ENCODE assay signal across 12 mouse cellular contexts in genomic region chr7:29246619-29247313, GRCm38 (mm10). TPM values are rescaled to one million over a fixed set of nuclear protein-coding genes. Genes with fewer than 3 reads are reported as not detected.
A peak's percentile ranks its signal among the peaks of the same experiment; 100 is the strongest.
DNase-seq lines count a peak whose midpoint lies in the region; ATAC-seq and TF ChIP-seq lines count a peak whose summit lies in the region.
"Had no signal": no experiment of that assay in that cellular context is flagged by ENCODE, and none has a peak within 500 bp of the region (broad histone marks: within the 10 kb centered on the region; RNA-seq: fewer than 3 reads in every experiment).

No protein-coding gene starts in this region.

- intact Hi-C loops in heart, adult 2 months (cut with DNase I), result loop anchor here (1.0 to 5.0 kb wide), 2 partner anchors 36 to 51 kb away; partner anchors contain the start of gene Spint2

- no peak for DNase-seq in heart, adult 2 months
- no peak for DNase-seq in lung, postnatal 0 days (ENCODE audit: low spot score)
- no peak for DNase-seq in lung, postnatal 25 days (ENCODE audit: low spot score)
- no peak for DNase-seq in stomach, postnatal 0 days (ENCODE audit: low spot score)
- DNase-seq in layer of hippocampus, adult 11-12 months (ENCODE audit: low spot score), result no peak
- no peak for DNase-seq in kidney, adult 8-10 months

- TF ChIP-seq EP300 in heart, adult 2 months (IDR thresholded peaks at IDR 0.05; ENCODE audit: insufficient read depth, low read depth, low read length), result no peak
- TF ChIP-seq EP300 in lung, postnatal 0 days (IDR thresholded peaks at IDR 0.05), result no peak
- TF ChIP-seq EP300 in stomach, postnatal 0 days (optimal IDR thresholded peaks at IDR 0.05), result no peak

- peaks cover 9% of the 10 kb centered on the region for H3K4me1 ChIP-seq in heart, embryonic 11.5 days (ENCODE audit: control insufficient read depth, insufficient read depth, low read length)
- no peaks in the 10 kb centered on the region; the same call in 1 of the 2 replicates for H3K4me1 ChIP-seq in heart, adult 2 months (ENCODE audit: control insufficient read depth, insufficient read depth, low read length)
- H3K4me1 ChIP-seq in lung, postnatal 0 days (ENCODE audit: insufficient read depth, low read depth, low read length), result peaks cover 8% of the 10 kb centered on the region
- peaks cover 16% of the 10 kb centered on the region for H3K4me1 ChIP-seq in limb, embryonic 13.5 days
- H3K4me1 ChIP-seq in stomach, postnatal 0 days (replicated peaks; ENCODE audit: control insufficient read depth, insufficient read depth), result no peaks in the 10 kb centered on the region

- H3K9ac ChIP-seq in heart, embryonic 11.5 days (ENCODE audit: low read depth, low read length), result 0 out of 2 replicates have a peak overlapping the region, but pooled peaks have one; percentile 39
- H3K9ac ChIP-seq in heart, adult 2 months (ENCODE audit: low read depth, low read length), result no peak overlapping the region
- no peak overlapping the region for H3K9ac ChIP-seq in lung, postnatal 0 days (replicated peaks; ENCODE audit: low read depth)
- H3K9ac ChIP-seq in limb, embryonic 13.5 days, result 0 out of 2 replicates have a peak overlapping the region, but pooled peaks have one; percentile 20
- H3K9ac ChIP-seq in stomach, postnatal 0 days (ENCODE audit: low read length), result 0 out of 2 replicates have a peak overlapping the region, but pooled peaks have one; percentile 38

- no peak overlapping the region for H3K27ac ChIP-seq in heart, embryonic 11.5 days (ENCODE audit: low read depth, low read length)
- H3K27ac ChIP-seq in heart, adult 2 months, result no peak overlapping the region
- 0 out of 2 replicates have a peak overlapping the region, but pooled peaks have one; percentile 21 for H3K27ac ChIP-seq in lung, postnatal 0 days (ENCODE audit: low read length)
- no peak overlapping the region for H3K27ac ChIP-seq in limb, embryonic 13.5 days
- H3K27ac ChIP-seq in stomach, postnatal 0 days (replicated peaks), result peak overlapping the region; percentile 35; the same call in 1 of the 2 replicates
- H3K27ac ChIP-seq: hindbrain, embryonic 12.5 days; kidney, postnatal 0 days had no signal

- H3K79me2 ChIP-seq in heart, adult 2 months (replicated peaks; ENCODE audit: control insufficient read depth, insufficient read depth, low read length), result no peaks in the 10 kb centered on the region

- no peak for TF ChIP-seq POLR2A in heart, adult 2 months (IDR thresholded peaks at IDR 0.05; ENCODE audit: insufficient read depth, low read depth, low read length)

- 78% methylated on average over 21 of the region's 21 CpGs for WGBS in heart, embryonic 11.5 days (ENCODE audit: insufficient replicate concordance)
- WGBS in heart, adult 2 months, result 85% methylated on average over 21 of the region's 21 CpGs
- 68% methylated on average over 21 of the region's 21 CpGs for WGBS in lung, postnatal 0 days
- WGBS in limb, embryonic 13.5 days, result 87% methylated on average over 21 of the region's 21 CpGs
- 76% methylated on average over 21 of the region's 21 CpGs for WGBS in stomach, postnatal 0 days

- peaks cover 20% of the 10 kb centered on the region; the same call in 1 of the 2 replicates for H3K36me3 ChIP-seq in heart, embryonic 11.5 days (ENCODE audit: control insufficient read depth, insufficient read depth, low read length)
- H3K36me3 ChIP-seq in heart, adult 2 months (ENCODE audit: control insufficient read depth, insufficient read depth, low read length), result no peaks in the 10 kb centered on the region
- H3K36me3 ChIP-seq in lung, postnatal 0 days (ENCODE audit: insufficient read depth, low read length), result no peaks in the 10 kb centered on the region; the same call in 1 of the 2 replicates
- peaks cover 40% of the 10 kb centered on the region for H3K36me3 ChIP-seq in limb, embryonic 13.5 days
- H3K36me3 ChIP-seq in stomach, postnatal 0 days (ENCODE audit: control insufficient read depth, insufficient read depth, low read length), result 0 out of 2 replicates have a peak, but pooled peaks cover 2% of the 10 kb centered on the region

- H3K4me3 ChIP-seq in heart, embryonic 11.5 days (ENCODE audit: low read depth, low read length), result no peak overlapping the region
- no peak overlapping the region for H3K4me3 ChIP-seq in heart, adult 2 months
- peak overlapping the region; percentile 41; the same call in 1 of the 2 replicates for H3K4me3 ChIP-seq in lung, postnatal 0 days (ENCODE audit: low read depth, low read length)
- no peak overlapping the region for H3K4me3 ChIP-seq in limb, embryonic 13.5 days
- peak overlapping the region; percentile 48 for H3K4me3 ChIP-seq in stomach, postnatal 0 days (ENCODE audit: low read depth, low read length)

- H3K4me2 ChIP-seq in heart, embryonic 11.5 days, result peak overlapping the region; percentile 92
- peak overlapping the region; percentile 71 for H3K4me2 ChIP-seq in lung, postnatal 0 days (replicated peaks; ENCODE audit: low read depth, low read length)
- no peak overlapping the region; the same call in 1 of the 2 replicates for H3K4me2 ChIP-seq in limb, embryonic 13.5 days (replicated peaks)
- peak overlapping the region; percentile 46 for H3K4me2 ChIP-seq in stomach, postnatal 0 days (replicated peaks; ENCODE audit: low read depth)

- no peak for TF ChIP-seq CTCF in heart, adult 2 months (IDR thresholded peaks at IDR 0.05)
- TF ChIP-seq CTCF in lung, postnatal 0 days (IDR thresholded peaks at IDR 0.05), result no peak; the same call in 1 of the 2 replicates
- TF ChIP-seq CTCF in stomach, postnatal 0 days (IDR thresholded peaks at IDR 0.05; ENCODE audit: low read depth), result no peak

- no peaks in the 10 kb centered on the region; the same call in 1 of the 2 replicates for H3K27me3 ChIP-seq in heart, embryonic 11.5 days (ENCODE audit: control insufficient read depth, insufficient read depth, low read length)
- no peaks in the 10 kb centered on the region for H3K27me3 ChIP-seq in heart, adult 2 months (ENCODE audit: control insufficient read depth, insufficient read depth, low read length)
- no peaks in the 10 kb centered on the region for H3K27me3 ChIP-seq in lung, postnatal 0 days (replicated peaks; ENCODE audit: insufficient read depth, low read length)
- peaks cover 22% of the 10 kb centered on the region for H3K27me3 ChIP-seq in limb, embryonic 13.5 days
- no peaks in the 10 kb centered on the region for H3K27me3 ChIP-seq in stomach, postnatal 0 days (ENCODE audit: control insufficient read depth, insufficient read depth, low read length)
- H3K27me3 ChIP-seq: Patski had no signal

- ATAC-seq in heart, embryonic 11.5 days (replicated peaks; ENCODE audit: insufficient number of reproducible peaks, low FRiP score, low TSS enrichment), result no peak
- no peak for ATAC-seq in lung, postnatal 0 days
- ATAC-seq in limb, embryonic 13.5 days (ENCODE audit: low FRiP score, low read depth), result no peak
- ATAC-seq in stomach, postnatal 0 days (ENCODE audit: low FRiP score, low TSS enrichment), result no peak
- ATAC-seq: Patski had no signal

- H3K9me3 ChIP-seq in heart, embryonic 11.5 days (replicated peaks; ENCODE audit: control insufficient read depth, low read length), result no peaks in the 10 kb centered on the region
- no peaks in the 10 kb centered on the region for H3K9me3 ChIP-seq in lung, postnatal 0 days (ENCODE audit: low read length)
- no peaks in the 10 kb centered on the region for H3K9me3 ChIP-seq in limb, embryonic 13.5 days
- H3K9me3 ChIP-seq in stomach, postnatal 0 days (ENCODE audit: control insufficient read depth, low read length), result no peaks in the 10 kb centered on the region
- H3K9me3 ChIP-seq: hindbrain, embryonic 12.5 days had no signal

RNA-seq across cellular contexts. Expression of gene 2200002D01Rik, which starts 1.5 kb away (rescaled TPM):
- 7.0 and 8.8 TPM in 2 replicates for polyA plus RNA-seq in heart, embryonic 11.5 days (2014; fragmentation: Nextera tagmentation; extraction: Ambion mirVana)
- total RNA-seq in heart, adult 2 months (2021), result 1 to 10 TPM; 1.5 to 2.0 TPM
- polyA plus RNA-seq in heart, adult 2 months (2012; rRNA removed), result 0.98 and 1.00 TPM in 2 replicates
- polyA plus RNA-seq in lung, postnatal 0 days (2015; fragmentation: Nextera tagmentation; extraction: Ambion mirVana), result 123 and 134 TPM in 2 replicates
- polyA plus RNA-seq in limb, embryonic 13.5 days (2015; fragmentation: Nextera tagmentation; extraction: Ambion mirVana), result 1.7 and 2.0 TPM in 2 replicates
- 192 and 201 TPM in 2 replicates for polyA plus RNA-seq in stomach, postnatal 0 days (2015; fragmentation: Nextera tagmentation; extraction: Ambion mirVana)
- total RNA-seq: layer of hippocampus, postnatal 36 days had no signal

RNA-seq across cellular contexts. Expression of gene Yif1b, which starts 8.6 kb away (rescaled TPM):
- 107 and 110 TPM in 2 replicates for polyA plus RNA-seq in heart, embryonic 11.5 days (2014; fragmentation: Nextera tagmentation; extraction: Ambion mirVana)
- 10 to 100 TPM; 63.6 to 74.6 TPM for total RNA-seq in heart, adult 2 months (2021)
- 123 and 138 TPM in 2 replicates for polyA plus RNA-seq in heart, adult 2 months (2012; rRNA removed)
- polyA plus RNA-seq in lung, postnatal 0 days (2015; fragmentation: Nextera tagmentation; extraction: Ambion mirVana), result 93.9 and 96.2 TPM in 2 replicates
- polyA plus RNA-seq in limb, embryonic 13.5 days (2015; fragmentation: Nextera tagmentation; extraction: Ambion mirVana), result 123 and 124 TPM in 2 replicates
- 62.8 and 74.1 TPM in 2 replicates for polyA plus RNA-seq in stomach, postnatal 0 days (2015; fragmentation: Nextera tagmentation; extraction: Ambion mirVana)

RNA-seq across cellular contexts. Expression of gene Kcnk6, which starts 14.5 kb away (rescaled TPM):
- 0.89 and 1.6 TPM in 2 replicates for polyA plus RNA-seq in heart, embryonic 11.5 days (2014; fragmentation: Nextera tagmentation; extraction: Ambion mirVana)
- total RNA-seq in heart, adult 2 months (2021), result 1 to 10 TPM; 2.9 to 3.2 TPM
- polyA plus RNA-seq in heart, adult 2 months (2012; rRNA removed), result 8.2 and 8.4 TPM in 2 replicates
- 2.2 and 2.4 TPM in 2 replicates for polyA plus RNA-seq in lung, postnatal 0 days (2015; fragmentation: Nextera tagmentation; extraction: Ambion mirVana)
- polyA plus RNA-seq in limb, embryonic 13.5 days (2015; fragmentation: Nextera tagmentation; extraction: Ambion mirVana), result 1.9 and 2.3 TPM in 2 replicates
- polyA plus RNA-seq in stomach, postnatal 0 days (2015; fragmentation: Nextera tagmentation; extraction: Ambion mirVana), result 2.4 and 3.0 TPM in 2 replicates
- polyA plus RNA-seq: Patski had no signal

RNA-seq across cellular contexts. Expression of gene Catsperg1, which starts 32.9 kb away (rescaled TPM):
- polyA plus RNA-seq in heart, embryonic 11.5 days (2014; fragmentation: Nextera tagmentation; extraction: Ambion mirVana), result 0.37 and 0.44 TPM in 2 replicates
- total RNA-seq in heart, adult 2 months (2021), result under 1 TPM; 0.30 to 0.34 TPM
- 1.0 and 2.4 TPM in 2 replicates for polyA plus RNA-seq in heart, adult 2 months (2012; rRNA removed)
- 0.81 and 1.00 TPM in 2 replicates for polyA plus RNA-seq in lung, postnatal 0 days (2015; fragmentation: Nextera tagmentation; extraction: Ambion mirVana)
- 0.46 and 0.51 TPM in 2 replicates for polyA plus RNA-seq in limb, embryonic 13.5 days (2015; fragmentation: Nextera tagmentation; extraction: Ambion mirVana)
- polyA plus RNA-seq in stomach, postnatal 0 days (2015; fragmentation: Nextera tagmentation; extraction: Ambion mirVana), result 0.29 and 0.65 TPM in 2 replicates
- polyA plus RNA-seq: Patski had no signal

RNA-seq across cellular contexts. Expression of gene Spint2, which starts 34.9 kb away (rescaled TPM):
- 39.2 and 42.8 TPM in 2 replicates for polyA plus RNA-seq in heart, embryonic 11.5 days (2014; fragmentation: Nextera tagmentation; extraction: Ambion mirVana)
- total RNA-seq in heart, adult 2 months (2021), result 10 to 100 TPM; 39.4 to 46.4 TPM
- polyA plus RNA-seq in heart, adult 2 months (2012; rRNA removed), result 40.5 and 45.7 TPM in 2 replicates
- polyA plus RNA-seq in lung, postnatal 0 days (2015; fragmentation: Nextera tagmentation; extraction: Ambion mirVana), result 429 and 453 TPM in 2 replicates
- polyA plus RNA-seq in limb, embryonic 13.5 days (2015; fragmentation: Nextera tagmentation; extraction: Ambion mirVana), result 110 and 112 TPM in 2 replicates
- polyA plus RNA-seq in stomach, postnatal 0 days (2015; fragmentation: Nextera tagmentation; extraction: Ambion mirVana), result 638 and 692 TPM in 2 replicates

Comparison
In these comparisons a context has a peak if more than half of its experiments do, and no peak if none do; other contexts are left out.
1. H3K9ac ChIP-seq: peak in heart, embryonic 11.5 days (single experiment), limb, embryonic 13.5 days (single experiment) and stomach, postnatal 0 days (single experiment); none in heart, adult 2 months (single experiment) and lung, postnatal 0 days (single experiment).
2. H3K27ac ChIP-seq: peak in lung, postnatal 0 days (single experiment) and stomach, postnatal 0 days (single experiment); none in heart, embryonic 11.5 days (single experiment), heart, adult 2 months (single experiment) and limb, embryonic 13.5 days (single experiment).
3. H3K4me3 ChIP-seq: peak in lung, postnatal 0 days (single experiment) and stomach, postnatal 0 days (single experiment); none in heart, embryonic 11.5 days (single experiment), heart, adult 2 months (single experiment) and limb, embryonic 13.5 days (single experiment).
4. RNA of gene 2200002D01Rik, which starts 1.5 kb away (polyA plus RNA-seq): 192 to 201 TPM in stomach, postnatal 0 days and 123 to 134 TPM in lung, postnatal 0 days; 7.0 to 8.8 TPM in heart, embryonic 11.5 days, 1.7 to 2.0 TPM in limb, embryonic 13.5 days and 0.98 to 1.00 TPM in heart, adult 2 months; every median in the first group is over 10 times any median in the second.